Mouse (Mus musculus): ENCODE data around the gene Inpp5d.

DNA sequence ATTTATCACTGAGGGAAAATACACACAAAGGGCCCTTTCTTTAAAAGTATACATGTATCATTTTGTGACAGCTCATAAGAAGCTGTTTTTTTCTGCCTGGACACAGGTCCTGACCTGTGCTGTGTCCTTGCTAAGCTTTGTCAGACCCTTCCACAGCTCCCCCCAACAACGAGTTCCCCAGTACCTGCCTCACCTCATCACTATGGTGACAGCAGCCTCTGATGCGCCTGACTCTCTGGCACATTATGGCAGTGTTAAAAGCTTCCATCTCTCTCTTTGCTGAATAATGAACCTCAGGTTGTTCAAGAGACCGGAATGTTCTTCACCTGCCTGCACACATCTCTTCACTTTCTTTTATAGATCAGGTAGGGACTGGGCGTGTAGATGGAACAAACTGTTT lies 51.4 kb downstream of the Inpp5d start:
- no peak for TF ChIP-seq CTCF (IDR thresholded peaks at IDR 0.05; ENCODE audit: control insufficient read depth, insufficient read depth, insufficient replicate concordance, low read depth, low read length)
- no peak for TF ChIP-seq POLR2A (IDR thresholded peaks at IDR 0.05; ENCODE audit: control insufficient read depth, low read depth, low read length)
